Mouse (Mus musculus) heart, postnatal 14 days (tissue): ENCODE measurements around the gene Olfr1493-ps1. TPM values are rescaled to one million over a fixed set of nuclear protein-coding genes. Genes with fewer than 3 reads are reported as not detected.

ENCODE experiments used
- DNase-seq, 2 experiments: peaks; one replicate each; pipeline ENCODE4 v3.0.0; 2021 to 2022
- intact Hi-C: fragments of 180-260 bp; cut with DNase I; formaldehyde crosslinking; loops from one replicate; pipeline ENCODE4 v1.15.1; 2025
- long read RNA-seq, 2 experiments: library from polyadenylated mRNA; stranded (forward); transcript quantifications; one replicate each; pipeline ENCODE4 v2.0.0; 2021
- total RNA-seq, 2 experiments: library from RNA; stranded (reverse); gene quantifications; 2 replicates each; pipeline ENCODE4 v1.2.3; 2021

Gene Olfr1493-ps1
- total RNA-seq = not detected
- long read RNA-seq, experiment 1 = 0 reads
- long read RNA-seq, experiment 2 = 0 reads

DNA sequence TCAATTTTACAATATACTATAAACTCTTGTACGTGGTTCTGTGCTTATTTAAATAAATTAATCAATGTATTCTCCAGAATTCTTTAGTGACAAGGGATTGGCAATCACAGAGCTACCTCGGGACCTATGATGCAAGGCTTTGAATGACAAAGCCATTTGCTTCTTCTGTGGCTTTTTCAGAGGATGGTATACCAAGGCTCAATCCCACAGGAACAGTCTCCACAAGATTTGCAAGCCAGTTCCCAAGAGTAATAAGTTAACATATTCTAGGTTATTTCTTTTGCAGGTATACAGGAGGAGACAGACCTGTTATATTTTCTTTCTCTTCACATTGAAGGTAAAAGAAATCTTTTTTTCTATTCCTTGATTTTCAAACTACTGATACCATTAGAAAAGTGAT lies at the start of gene Olfr1493-ps1:
Gene Olfr1493-ps1, plus strand, starts transcription at position 301 of the 400 bp plus-strand sequence.
- intact Hi-C loops = no loop called here
- DNase-seq = no peak

DNA sequence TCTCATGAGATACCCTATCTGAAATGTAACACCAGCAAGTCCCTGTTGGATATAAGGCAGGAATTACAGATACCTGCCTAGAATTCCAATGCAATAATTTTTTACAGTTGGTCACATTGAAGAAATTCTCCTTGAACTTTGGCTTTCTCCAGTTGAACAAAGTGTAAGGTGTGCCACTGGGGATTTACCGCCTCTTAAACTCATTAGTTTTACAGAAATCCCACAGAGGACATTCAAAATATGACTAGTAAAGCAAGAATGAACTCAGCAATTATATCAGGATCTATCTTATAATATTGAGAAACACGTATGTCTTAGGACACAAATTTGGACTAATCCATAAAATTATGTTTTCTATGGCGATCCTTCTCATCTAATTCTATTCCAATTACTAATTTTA lies 26.1 kb upstream of the Olfr1493-ps1 start, which contains the start of gene Olfr1491:
Gene Olfr1491, plus strand, starts transcription at position 301 of the 400 bp plus-strand sequence.
- intact Hi-C loops = no loop called here
- DNase-seq = no peak

DNA sequence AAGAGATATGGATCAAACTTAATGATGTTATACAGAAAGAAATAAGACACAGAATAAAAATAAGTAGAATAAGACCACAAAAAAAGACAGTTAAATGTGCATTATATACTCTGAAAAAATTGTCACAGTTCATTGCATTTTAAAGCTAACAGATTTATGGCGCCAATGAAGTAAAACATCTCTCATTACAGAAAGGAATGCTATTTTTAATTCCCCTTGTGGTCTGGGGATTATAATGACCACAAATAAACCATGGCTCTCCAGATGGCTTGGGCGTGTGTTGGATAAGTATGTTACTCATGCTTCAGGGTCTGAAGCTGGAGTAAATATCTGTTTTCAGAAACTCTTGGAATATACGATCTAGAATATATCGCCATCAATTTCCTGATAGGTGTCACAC lies 16.4 kb downstream of the Olfr1493-ps1 start, which contains the start of gene Olfr1494:
Gene Olfr1494, plus strand, starts transcription at position 301 of the 400 bp plus-strand sequence.
- intact Hi-C loops = no loop called here
- no peak for DNase-seq

DNA sequence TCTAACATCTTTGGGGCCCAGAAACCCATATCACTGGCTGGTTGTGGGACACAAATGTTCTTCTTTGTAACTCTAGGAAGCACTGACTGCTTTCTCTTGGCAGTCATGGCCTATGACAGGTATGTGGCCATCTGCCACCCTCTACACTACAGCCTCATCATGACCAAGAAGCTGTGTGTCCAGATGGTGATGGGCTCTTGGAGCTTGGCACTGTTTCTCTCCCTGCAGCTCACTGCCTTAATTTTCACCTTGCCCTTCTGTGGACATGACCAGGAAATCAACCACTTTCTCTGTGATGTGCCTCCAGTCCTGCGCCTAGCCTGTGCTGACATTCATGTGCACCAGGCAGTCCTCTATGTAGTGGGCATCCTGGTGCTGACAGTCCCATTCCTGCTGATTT lies 26.3 kb downstream of the Olfr1493-ps1 start:
- intact Hi-C loops = no loop called here
- DNase-seq = no peak

DNA sequence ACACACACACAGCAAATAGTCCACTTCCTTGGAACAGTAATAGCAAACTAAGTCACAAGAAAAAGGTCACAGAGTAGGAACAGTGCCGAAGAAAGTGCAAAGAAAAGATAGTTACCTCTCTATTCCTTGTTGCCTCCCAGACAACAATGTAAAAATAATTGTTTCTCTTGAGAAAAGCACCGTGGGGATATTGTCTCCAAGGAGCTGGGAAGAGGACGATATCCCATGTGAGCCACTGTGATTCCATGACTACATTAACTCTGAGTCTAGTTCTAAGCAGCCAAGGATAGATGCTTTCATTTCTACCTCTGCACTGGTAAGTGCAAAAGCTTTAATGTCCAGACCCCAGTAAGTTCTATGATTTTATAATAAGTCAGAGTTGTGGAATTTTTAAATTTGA lies 41.2 kb downstream of the Olfr1493-ps1 start, which contains the start of gene Olfr1495:
Gene Olfr1495, plus strand, starts transcription at position 301 of the 400 bp plus-strand sequence.
- intact Hi-C loops = no loop called here

DNA sequence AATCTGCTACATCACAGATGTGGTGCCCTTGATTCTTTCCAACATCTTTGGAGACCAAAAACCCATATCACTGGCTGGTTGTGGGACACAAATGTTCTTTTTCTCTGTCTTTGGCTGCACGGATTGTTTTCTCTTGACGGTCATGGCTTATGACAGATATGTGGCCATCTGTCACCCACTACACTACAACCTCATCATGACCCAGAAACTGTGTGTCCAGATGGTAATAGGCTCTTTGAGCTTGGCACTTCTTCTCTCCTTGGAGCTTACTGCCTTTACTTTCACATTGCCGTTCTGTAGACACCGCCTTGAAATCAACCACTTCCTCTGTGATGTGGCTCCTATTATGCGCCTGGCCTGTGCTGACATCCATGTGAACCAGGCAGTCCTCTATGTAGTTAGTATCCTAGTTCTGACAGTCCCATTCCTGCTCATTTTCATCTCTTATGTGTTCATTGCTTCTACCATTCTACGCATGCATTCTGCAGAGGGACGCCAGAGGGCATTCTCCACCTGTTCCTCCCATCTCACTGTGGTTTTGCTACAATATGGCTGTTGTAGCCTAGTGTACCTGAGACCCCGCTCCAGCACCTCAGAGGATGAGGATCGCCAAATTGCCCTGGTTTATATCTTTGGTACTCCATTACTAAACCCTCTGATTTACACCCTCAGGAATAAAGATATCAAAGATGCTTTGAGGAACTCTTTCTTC lies 45.6 kb downstream of the Olfr1493-ps1 start:
- DNase-seq = no peak
- intact Hi-C loops = no loop called here

More for the DNA sequence above, 41.2 kb downstream of the Olfr1493-ps1 start, which contains the start of gene Olfr1495:
- no peak for DNase-seq

DNA sequence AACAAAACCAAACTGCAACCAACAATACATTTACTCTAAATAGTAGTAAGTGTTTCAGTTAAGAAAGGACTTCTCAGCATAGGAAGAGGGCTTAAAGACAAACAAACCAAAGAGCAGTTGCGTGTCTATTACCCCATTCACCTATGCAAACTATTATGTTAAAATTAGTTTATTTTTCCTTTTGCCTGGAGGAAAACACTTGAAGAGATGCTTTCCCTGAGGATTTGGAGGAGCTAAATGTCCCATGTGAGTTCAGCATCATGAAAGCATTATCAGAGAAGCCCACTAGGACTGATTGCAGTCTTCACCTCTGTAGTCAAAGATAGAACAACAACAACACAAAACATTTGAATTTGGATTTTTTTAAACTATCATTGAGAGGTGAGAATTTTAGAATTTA lies 54.5 kb downstream of the Olfr1493-ps1 start, which contains the start of gene Olfr1496:
Gene Olfr1496, plus strand, starts transcription at position 301 of the 400 bp plus-strand sequence.
- intact Hi-C loops = no loop called here
- DNase-seq = no peak

Other genes with a start within 250 kb of the Olfr1493-ps1 start
- not detected for gene Olfr1475, start 243.1 kb upstream of the Olfr1493-ps1 start, total RNA-seq
- not detected for gene Olfr1477, start 222.7 kb upstream of the Olfr1493-ps1 start, total RNA-seq
- not detected for gene Olfr1480, start 195.4 kb upstream of the Olfr1493-ps1 start, total RNA-seq
- gene Olfr1484, start 139.8 kb upstream of the Olfr1493-ps1 start, total RNA-seq = not detected
- gene Olfr1487, start 105.9 kb upstream of the Olfr1493-ps1 start, total RNA-seq = not detected
- gene Olfr1489, start 91.7 kb upstream of the Olfr1493-ps1 start, total RNA-seq = not detected
- gene Olfr1490, start 72.2 kb upstream of the Olfr1493-ps1 start, total RNA-seq = not detected
- not detected for gene Olfr1491, start 26.0 kb upstream of the Olfr1493-ps1 start, total RNA-seq
- not detected for gene Olfr1494, start 16.4 kb downstream of the Olfr1493-ps1 start, total RNA-seq
- not detected for gene Olfr1495, start 41.3 kb downstream of the Olfr1493-ps1 start, total RNA-seq
- not detected for gene Olfr1496, start 54.6 kb downstream of the Olfr1493-ps1 start, total RNA-seq
- gene Olfr1497, start 74.9 kb downstream of the Olfr1493-ps1 start, total RNA-seq = not detected
- not detected for gene Olfr1499, start 96.2 kb downstream of the Olfr1493-ps1 start, total RNA-seq
- gene Olfr1500, start 107.2 kb downstream of the Olfr1493-ps1 start, total RNA-seq = not detected
- not detected for gene Olfr1501, start 127.4 kb downstream of the Olfr1493-ps1 start, total RNA-seq
- not detected for gene Olfr1502, start 138.5 kb downstream of the Olfr1493-ps1 start, total RNA-seq
- not detected for gene Olfr1504, start 174.7 kb downstream of the Olfr1493-ps1 start, total RNA-seq
- not detected for gene Olfr1505, start 190.3 kb downstream of the Olfr1493-ps1 start, total RNA-seq